ENCODE assay signal across 9 mouse cellular contexts in genomic region chr11:98766346-98766745, GRCm38 (mm10). TPM values are rescaled to one million over a fixed set of nuclear protein-coding genes. Genes with fewer than 3 reads are reported as not detected.
A peak's percentile ranks its signal among the peaks of the same experiment; 100 is the strongest.
DNase-seq lines count a peak whose midpoint lies in the region; ATAC-seq and TF ChIP-seq lines count a peak whose summit lies in the region.
"Had no signal": no experiment of that assay in that cellular context is flagged by ENCODE, and none has a peak within 500 bp of the region (broad histone marks: within the 10 kb centered on the region; RNA-seq: fewer than 3 reads in every experiment).

No protein-coding gene starts in this region.

- no peak for ATAC-seq in megakaryocyte, adult 5-6 weeks (ENCODE audit: poor library complexity, severe bottlenecking)
- no peak for ATAC-seq in hindbrain, embryonic 15.5 days (ENCODE audit: low FRiP score, low read depth)
- no peak for ATAC-seq in stomach, postnatal 0 days (ENCODE audit: low FRiP score, low TSS enrichment)

- intact Hi-C loops in gastrocnemius, adult 2 months (cut with DNase I): no loop called here
- intact Hi-C loops in gastrocnemius, postnatal 14 days (cut with DNase I; ENCODE audit: low total_unique reads): no loop called here

- 38% methylated on average over 2 of the region's 2 CpGs for WGBS in hindbrain, embryonic 15.5 days
- WGBS in stomach, postnatal 0 days: 58% methylated on average over 1 of the region's 2 CpGs

- TF ChIP-seq CTCF in gastrocnemius, adult 2 months (IDR thresholded peaks at IDR 0.05): no peak
- no peak for TF ChIP-seq CTCF in stomach, postnatal 0 days (IDR thresholded peaks at IDR 0.05; ENCODE audit: low read depth)

- H3K36me3 ChIP-seq in megakaryocyte, embryonic 14.5 days (replicated peaks; ENCODE audit: low read length): peaks cover 94% of the 10 kb centered on the region
- H3K36me3 ChIP-seq in hindbrain, embryonic 15.5 days: peaks cover 57% of the 10 kb centered on the region
- H3K36me3 ChIP-seq in stomach, postnatal 0 days (ENCODE audit: control insufficient read depth, insufficient read depth, low read length): peaks cover 36% of the 10 kb centered on the region

- no peak for TF ChIP-seq EP300 in stomach, postnatal 0 days (optimal IDR thresholded peaks at IDR 0.05)

- H3K4me2 ChIP-seq in hindbrain, embryonic 15.5 days: no peak overlapping the region
- H3K4me2 ChIP-seq in stomach, postnatal 0 days (replicated peaks; ENCODE audit: low read depth): no peak overlapping the region
- H3K4me2 ChIP-seq: limb, embryonic 15.5 days had no signal

- H3K27ac ChIP-seq in gastrocnemius, adult 2 months: peak overlapping the region; percentile 100
- H3K27ac ChIP-seq in hindbrain, embryonic 15.5 days (replicated peaks): peak overlapping the region; percentile 71; the same call in 1 of the 2 replicates
- H3K27ac ChIP-seq in stomach, postnatal 0 days (replicated peaks): no peak overlapping the region

- H3K4me3 ChIP-seq in gastrocnemius, adult 2 months: no peak overlapping the region
- peak overlapping the region; percentile 38 for H3K4me3 ChIP-seq in megakaryocyte, embryonic 14.5 days (replicated peaks)
- no peak overlapping the region for H3K4me3 ChIP-seq in hindbrain, embryonic 15.5 days
- no peak overlapping the region for H3K4me3 ChIP-seq in stomach, postnatal 0 days (ENCODE audit: low read depth, low read length)
- H3K4me3 ChIP-seq: limb, embryonic 15.5 days had no signal

- no peaks in the 10 kb centered on the region for H3K27me3 ChIP-seq in megakaryocyte, embryonic 14.5 days (replicated peaks)
- H3K27me3 ChIP-seq in hindbrain, embryonic 15.5 days: no peaks in the 10 kb centered on the region
- no peaks in the 10 kb centered on the region for H3K27me3 ChIP-seq in stomach, postnatal 0 days (ENCODE audit: control insufficient read depth, insufficient read depth, low read length)
- H3K27me3 ChIP-seq: limb, embryonic 15.5 days had no signal

- H3K9ac ChIP-seq in hindbrain, embryonic 15.5 days: no peak overlapping the region
- H3K9ac ChIP-seq in stomach, postnatal 0 days (ENCODE audit: low read length): no peak overlapping the region
- H3K9ac ChIP-seq: limb, embryonic 15.5 days had no signal

- peak; percentile 54 for DNase-seq in gastrocnemius, adult 2 months
- DNase-seq in gastrocnemius, postnatal 14 days: no peak
- peak; percentile 14 for DNase-seq in stomach, postnatal 0 days (ENCODE audit: low spot score)
- DNase-seq in thymus, postnatal 25 days: no peak
- no peak for DNase-seq in ovary, postnatal 14 days (ENCODE audit: low spot score)

- peaks cover 95% of the 10 kb centered on the region for H3K4me1 ChIP-seq in megakaryocyte, embryonic 14.5 days
- peaks cover 44% of the 10 kb centered on the region for H3K4me1 ChIP-seq in hindbrain, embryonic 15.5 days (replicated peaks)
- H3K4me1 ChIP-seq in stomach, postnatal 0 days (replicated peaks; ENCODE audit: control insufficient read depth, insufficient read depth): peaks cover 8% of the 10 kb centered on the region; the same call in 1 of the 2 replicates

- no peaks in the 10 kb centered on the region for H3K9me3 ChIP-seq in megakaryocyte, embryonic 14.5 days
- H3K9me3 ChIP-seq in hindbrain, embryonic 15.5 days: no peaks in the 10 kb centered on the region
- no peaks in the 10 kb centered on the region for H3K9me3 ChIP-seq in stomach, postnatal 0 days (ENCODE audit: control insufficient read depth, low read length)
- H3K9me3 ChIP-seq: limb, embryonic 15.5 days had no signal

RNA-seq across cellular contexts. Expression of gene Nr1d1, which starts 8.8 kb away (rescaled TPM):
- total RNA-seq in gastrocnemius, adult 2 months (2021): 100 to 1,000 TPM in 1 of 2 experiments, 10 to 100 TPM in 1; 56.3 to 152 TPM
- 10 to 100 TPM; 27.3 to 64.6 TPM for total RNA-seq in gastrocnemius, postnatal 14 days (2021)
- polyA plus RNA-seq in megakaryocyte, embryonic 14.5 days (2012; ENCODE audit: insufficient read depth, low replicate concordance): 5.6 and 22.1 TPM in 2 replicates
- total RNA-seq in megakaryocyte, adult 5-6 weeks (2015): 0.11 and 0.25 TPM in 2 replicates
- 0.12 and 0.37 TPM in 2 replicates for total RNA-seq in megakaryocyte, adult 5-6 weeks (2017)
- 3.9 and 4.3 TPM in 2 replicates for polyA plus RNA-seq in hindbrain, embryonic 15.5 days (2015; fragmentation: Nextera tagmentation; extraction: Ambion mirVana)
- polyA plus RNA-seq in stomach, postnatal 0 days (2015; fragmentation: Nextera tagmentation; extraction: Ambion mirVana): 7.5 and 7.9 TPM in 2 replicates

RNA-seq across cellular contexts. Expression of gene Thra, which starts 25.9 kb away (rescaled TPM):
- 10 to 100 TPM; 78.8 to 96.8 TPM for total RNA-seq in gastrocnemius, adult 2 months (2021)
- total RNA-seq in gastrocnemius, postnatal 14 days (2021): 100 to 1,000 TPM in 1 of 2 experiments, 10 to 100 TPM in 1; 91.8 to 106 TPM
- polyA plus RNA-seq in megakaryocyte, embryonic 14.5 days (2012; ENCODE audit: insufficient read depth, low replicate concordance): 37.6 and 38.9 TPM in 2 replicates
- 10.0 and 11.6 TPM in 2 replicates for total RNA-seq in megakaryocyte, adult 5-6 weeks (2015)
- 8.0 and 9.0 TPM in 2 replicates for total RNA-seq in megakaryocyte, adult 5-6 weeks (2017)
- polyA plus RNA-seq in hindbrain, embryonic 15.5 days (2015; fragmentation: Nextera tagmentation; extraction: Ambion mirVana): 136 and 138 TPM in 2 replicates
- polyA plus RNA-seq in stomach, postnatal 0 days (2015; fragmentation: Nextera tagmentation; extraction: Ambion mirVana): 24.0 and 24.5 TPM in 2 replicates

RNA-seq across cellular contexts. Expression of gene Msl1, which starts 29.0 kb away (rescaled TPM):
- total RNA-seq in gastrocnemius, adult 2 months (2021): 10 to 100 TPM; 51.8 to 69.4 TPM
- 10 to 100 TPM; 49.0 to 55.3 TPM for total RNA-seq in gastrocnemius, postnatal 14 days (2021)
- 30.0 and 46.8 TPM in 2 replicates for polyA plus RNA-seq in megakaryocyte, embryonic 14.5 days (2012; ENCODE audit: insufficient read depth, low replicate concordance)
- total RNA-seq in megakaryocyte, adult 5-6 weeks (2015): 73.7 and 74.9 TPM in 2 replicates
- 111 and 119 TPM in 2 replicates for total RNA-seq in megakaryocyte, adult 5-6 weeks (2017)
- 31.7 and 33.1 TPM in 2 replicates for polyA plus RNA-seq in hindbrain, embryonic 15.5 days (2015; fragmentation: Nextera tagmentation; extraction: Ambion mirVana)
- polyA plus RNA-seq in stomach, postnatal 0 days (2015; fragmentation: Nextera tagmentation; extraction: Ambion mirVana): 11.3 and 13.8 TPM in 2 replicates

RNA-seq across cellular contexts. Expression of gene Med24, which starts 37.1 kb away (rescaled TPM):
- 10 to 100 TPM; 52.0 to 58.4 TPM for total RNA-seq in gastrocnemius, adult 2 months (2021)
- 10 to 100 TPM; 40.3 to 42.0 TPM for total RNA-seq in gastrocnemius, postnatal 14 days (2021)
- polyA plus RNA-seq in megakaryocyte, embryonic 14.5 days (2012; ENCODE audit: insufficient read depth, low replicate concordance): 40.2 and 55.7 TPM in 2 replicates
- 17.9 and 21.5 TPM in 2 replicates for total RNA-seq in megakaryocyte, adult 5-6 weeks (2015)
- total RNA-seq in megakaryocyte, adult 5-6 weeks (2017): 22.6 and 31.3 TPM in 2 replicates
- 67.0 and 70.3 TPM in 2 replicates for polyA plus RNA-seq in hindbrain, embryonic 15.5 days (2015; fragmentation: Nextera tagmentation; extraction: Ambion mirVana)
- polyA plus RNA-seq in stomach, postnatal 0 days (2015; fragmentation: Nextera tagmentation; extraction: Ambion mirVana): 16.5 and 18.7 TPM in 2 replicates

RNA-seq across cellular contexts. Expression of gene Casc3, which starts 38.4 kb away (rescaled TPM):
- 10 to 100 TPM; 17.4 to 21.9 TPM for total RNA-seq in gastrocnemius, adult 2 months (2021)
- total RNA-seq in gastrocnemius, postnatal 14 days (2021): 10 to 100 TPM; 20.1 to 21.5 TPM
- 10.6 and 13.2 TPM in 2 replicates for polyA plus RNA-seq in megakaryocyte, embryonic 14.5 days (2012; ENCODE audit: insufficient read depth, low replicate concordance)
- 35.6 and 39.9 TPM in 2 replicates for total RNA-seq in megakaryocyte, adult 5-6 weeks (2015)
- 32.1 and 33.2 TPM in 2 replicates for total RNA-seq in megakaryocyte, adult 5-6 weeks (2017)
- 49.4 and 54.2 TPM in 2 replicates for polyA plus RNA-seq in hindbrain, embryonic 15.5 days (2015; fragmentation: Nextera tagmentation; extraction: Ambion mirVana)
- 12.4 and 14.8 TPM in 2 replicates for polyA plus RNA-seq in stomach, postnatal 0 days (2015; fragmentation: Nextera tagmentation; extraction: Ambion mirVana)

Comparison
In these comparisons a context has a peak if more than half of its experiments do, and no peak if none do; other contexts are left out.
1. DNase-seq: peak in gastrocnemius, adult 2 months (single experiment) and stomach, postnatal 0 days (single experiment); none in gastrocnemius, postnatal 14 days (single experiment), thymus, postnatal 25 days (single experiment) and ovary, postnatal 14 days (single experiment).
2. RNA of gene Nr1d1, which starts 8.8 kb away (total RNA-seq): 56.3 to 152 TPM in gastrocnemius, adult 2 months and 27.3 to 64.6 TPM in gastrocnemius, postnatal 14 days; 0.11 to 0.37 TPM in megakaryocyte, adult 5-6 weeks; every median in the first group is over 10 times any median in the second.
3. RNA of gene Thra, which starts 25.9 kb away (total RNA-seq): 91.8 to 106 TPM in gastrocnemius, postnatal 14 days and 78.8 to 96.8 TPM in gastrocnemius, adult 2 months; 8.0 to 11.6 TPM in megakaryocyte, adult 5-6 weeks; every median in the first group is over 4 times any median in the second.